Mouse (Mus musculus) hindbrain, postnatal 0 days (tissue): ENCODE measurements around the gene Fam43b. TPM values are rescaled to one million over a fixed set of nuclear protein-coding genes. Genes with fewer than 3 reads are reported as not detected.

ENCODE experiments used
- ATAC-seq: fragments of 200-750 bp; cut with Nextera tagmentation; 2 replicates; pipeline ENCODE4 v1.8.0; 2017; ENCODE audit warnings: mild to moderate bottlenecking, moderate TSS enrichment, moderate library complexity
- DNase-seq: peaks from one replicate; pipeline ENCODE4 v3.0.0-alpha.2; 2015; ENCODE audit warnings: low spot score
- H3K27ac ChIP-seq: fragments of 300-500 bp; sonication (generic); 2 replicates; pipeline ENCODE4 v1.5.1; 2014; ENCODE audit warnings: mild to moderate bottlenecking
- H3K27me3 ChIP-seq: fragments of 300-500 bp; sonication (generic); 2 replicates; pipeline ENCODE4 v1.6.1; 2014; ENCODE audit warnings: low read length, mixed read lengths; ENCODE audit not compliant: insufficient read depth
- H3K36me3 ChIP-seq: fragments of 300-500 bp; sonication (generic); 2 replicates; pipeline ENCODE4 v1.6.1; 2014; ENCODE audit warnings: low read length, mixed read lengths; ENCODE audit not compliant: insufficient read depth
- H3K4me1 ChIP-seq: fragments of 300-500 bp; sonication (generic); 2 replicates; pipeline ENCODE4 v1.6.1; 2014; ENCODE audit warnings: antibody characterized with exemption, low read length, mixed read lengths; ENCODE audit not compliant: insufficient read depth
- H3K4me2 ChIP-seq: fragments of 300-500 bp; sonication (generic); 2 replicates; pipeline ENCODE4 v1.6.1; 2014; ENCODE audit warnings: low read depth, mild to moderate bottlenecking, low read length, moderate library complexity, mixed read lengths
- H3K4me3 ChIP-seq: fragments of 300-500 bp; sonication (generic); 2 replicates; pipeline ENCODE4 v1.5.1; 2014; ENCODE audit warnings: low read length
- H3K9ac ChIP-seq: fragments of 300-500 bp; sonication (generic); replicated peaks from 2 replicates; pipeline ENCODE4 v1.6.1; 2014; ENCODE audit warnings: mild to moderate bottlenecking, low read length, moderate library complexity, mixed read lengths
- H3K9me3 ChIP-seq: fragments of 300-500 bp; sonication (generic); 2 replicates; pipeline ENCODE4 v1.6.1; 2016; ENCODE audit warnings: low read length, mixed read lengths
- CTCF ChIP-seq: IDR thresholded peaks from 2 replicates; pipeline ENCODE4 v1.5.1; 2016; ENCODE audit warnings: antibody characterized with exemption, control low read depth, low read depth
- WGBS: fragments of 180-500 bp; shearing (Covaris S2); extraction: QIAGEN DNeasy Blood & Tissue Kit; methylation state at CpG from one replicate; pipeline ENCODE4 v1.1.7; 2014; 5-methylcytosine and 5-hydroxymethylcytosine counted together
- polyA plus RNA-seq: library from polyadenylated mRNA; unstranded; fragments of >200 nt; fragmentation: Nextera tagmentation; extraction: Ambion mirVana; gene quantifications from 2 replicates; pipeline ENCODE4 v1.2.1, GENCODE M21; 2015
- total RNA-seq: library from RNA; depleted of rRNA; stranded (reverse); fragments of >200 nt; gene quantifications from 2 replicates; pipeline ENCODE4 v1.2.3, GENCODE M21; 2014

The Fam43b gene
- total and polyA plus RNA-seq, 2 experiments from 2014 or later: 18.6 to 23.8 TPM

DNA sequence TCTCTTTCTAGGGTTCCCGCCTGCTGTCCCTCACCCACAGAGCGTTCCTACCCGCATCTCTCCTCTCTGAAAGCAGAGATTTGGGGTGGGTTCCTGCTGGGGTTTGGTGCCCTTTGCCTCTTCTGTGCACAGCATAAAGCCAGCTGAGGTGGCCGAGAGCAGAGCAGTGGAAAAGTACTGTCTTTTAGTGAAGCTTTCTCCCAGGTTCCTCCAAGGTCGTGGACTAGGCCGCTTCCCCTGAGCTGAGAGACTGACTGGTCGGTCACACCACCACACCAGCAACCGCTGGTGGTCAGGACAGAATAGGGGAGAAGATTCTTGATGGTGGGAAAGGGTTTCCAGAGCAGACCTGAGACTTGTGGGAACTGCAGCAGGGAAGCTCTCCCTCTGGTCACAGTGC lies 383 bp upstream of the Fam43b start:
- ATAC-seq: 0 out of 2 replicates have a peak, but pooled peaks have one; percentile 21
- no peak for DNase-seq
- Histone ChIP-seq H3K36me3 (no peaks in the 10 kb centered on the region), H3K27ac (0 out of 2 replicates have a peak overlapping the region, but pooled peaks have one; percentile 27), H3K4me2 (peak overlapping the region; percentile 78), H3K27me3 (peaks cover 25% of the 10 kb centered on the region; the same call in 1 of the 2 replicates), H3K4me1 (no peaks in the 10 kb centered on the region), H3K9ac (0 out of 2 replicates have a peak overlapping the region, but pooled peaks have one; percentile 71), H3K4me3 (peak overlapping the region; percentile 50), H3K9me3 (no peaks in the 10 kb centered on the region)
- WGBS: 8% methylated on average over 8 of the region's 8 CpGs
- TF ChIP-seq CTCF: no peak

DNA sequence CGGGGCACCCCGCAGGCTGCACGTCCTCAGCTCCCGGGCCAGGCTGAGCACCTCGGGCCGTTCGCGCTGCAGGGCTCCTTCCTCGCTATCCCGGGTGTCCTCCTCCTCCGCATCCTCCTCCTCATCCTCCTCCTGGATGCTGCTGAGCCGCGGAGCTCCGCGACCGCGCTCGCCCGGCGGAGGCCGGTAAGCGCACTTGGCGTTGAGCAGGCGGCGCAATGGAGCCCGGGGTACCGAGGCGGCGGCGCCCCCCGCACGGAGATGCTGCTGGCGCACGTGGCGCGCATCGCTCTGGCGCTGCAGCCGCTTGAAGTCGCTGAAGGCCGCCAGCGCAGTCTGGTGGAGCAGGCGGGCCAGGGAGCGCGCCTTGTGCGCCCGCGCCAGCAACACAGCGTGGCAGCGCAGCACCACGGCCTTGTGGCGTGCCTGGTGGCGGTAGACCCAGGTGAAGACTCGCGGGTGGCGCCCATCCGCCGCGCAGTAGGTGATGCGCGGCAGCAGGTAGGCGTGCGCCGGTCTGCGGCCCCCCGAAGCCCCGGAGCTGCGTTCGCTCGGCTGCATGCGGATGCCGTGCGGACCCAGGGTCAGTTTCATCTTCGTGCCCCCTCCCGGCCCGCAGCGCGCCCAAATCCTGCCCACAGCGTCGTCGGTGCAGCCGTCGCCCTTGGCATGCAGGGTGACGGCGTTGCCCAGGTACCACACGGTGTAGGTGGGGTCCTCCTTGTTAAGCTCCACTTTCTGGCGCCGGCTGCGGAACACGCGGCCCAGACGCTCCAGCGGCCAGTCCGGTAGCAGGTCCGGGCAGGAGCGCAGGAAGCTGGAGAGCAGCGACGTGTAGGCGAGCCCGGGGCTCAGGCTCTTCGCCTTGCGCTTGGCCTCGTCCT lies 999 bp downstream of the Fam43b start:
- Histone ChIP-seq H3K27me3 (peaks cover 25% of the 10 kb centered on the region; the same call in 1 of the 2 replicates), H3K4me2 (peak overlapping the region; percentile 78), H3K9me3 (no peaks in the 10 kb centered on the region), H3K36me3 (no peaks in the 10 kb centered on the region), H3K4me3 (peak overlapping the region; percentile 50), H3K27ac (peak overlapping the region; percentile 64), H3K4me1 (no peaks in the 10 kb centered on the region), H3K9ac (peak overlapping the region; percentile 71)
- ATAC-seq (peak; percentile 66), DNase-seq (peak; percentile 74)
- WGBS: 1% methylated on average over 86 of the region's 103 CpGs
- no peak for TF ChIP-seq CTCF

DNA sequence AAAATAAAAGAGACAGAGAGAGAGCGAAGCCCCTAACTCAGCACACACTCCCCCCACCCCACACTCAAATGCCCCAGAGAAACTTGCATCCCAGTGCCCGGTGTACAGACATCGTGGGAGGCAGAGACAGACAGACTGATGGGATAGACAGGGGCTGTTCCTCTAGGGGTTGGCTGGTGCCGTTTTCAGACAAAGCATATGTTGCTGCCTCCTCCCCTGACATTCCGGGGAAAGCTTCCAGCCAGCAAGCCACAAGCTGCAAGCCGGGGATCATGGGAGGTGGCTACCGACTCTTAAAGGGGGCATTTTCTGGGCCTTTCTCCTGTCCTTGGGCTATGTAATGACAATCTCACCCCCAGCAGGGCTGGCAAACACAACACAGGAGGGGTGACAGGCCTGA lies 2.6 kb downstream of the Fam43b start:
- peak overlapping the region; percentile 78 for H3K4me2 ChIP-seq
- no peaks in the 10 kb centered on the region for H3K4me1 ChIP-seq
- ATAC-seq (no peak), DNase-seq (no peak)
- H3K9ac ChIP-seq: 0 out of 2 replicates have a peak overlapping the region, but pooled peaks have one; percentile 6
- 54% methylated on average over 7 of the region's 7 CpGs for WGBS
- no peak for TF ChIP-seq CTCF
- H3K4me3 ChIP-seq: peak overlapping the region; percentile 50
- no peaks in the 10 kb centered on the region for H3K36me3 ChIP-seq
- no peak overlapping the region for H3K27ac ChIP-seq
- peaks cover 25% of the 10 kb centered on the region; the same call in 1 of the 2 replicates for H3K27me3 ChIP-seq
- H3K9me3 ChIP-seq: no peaks in the 10 kb centered on the region

DNA sequence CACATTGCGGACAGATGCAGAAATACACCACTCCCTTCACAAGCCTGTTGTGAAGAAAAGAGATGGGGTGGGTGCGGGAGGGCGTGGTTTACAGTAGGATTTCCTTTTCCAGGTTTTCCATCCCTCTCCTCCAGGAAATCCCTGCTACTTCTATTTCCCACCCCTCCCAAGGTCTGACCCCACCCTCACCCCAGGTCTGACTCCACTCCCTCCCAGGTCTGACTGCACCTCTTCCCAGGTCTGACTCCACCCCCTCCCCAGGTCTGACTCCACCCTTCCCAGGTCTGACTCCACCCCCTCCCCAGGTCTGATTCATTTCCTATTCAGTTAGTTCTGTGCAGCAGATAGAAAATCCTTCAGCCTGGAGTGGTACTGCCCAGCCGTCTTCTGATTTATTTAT lies 12.5 kb downstream of the Fam43b start:
- Histone ChIP-seq H3K9ac (no peak overlapping the region), H3K4me2 (no peak overlapping the region), H3K36me3 (no peaks in the 10 kb centered on the region), H3K27ac (no peak overlapping the region), H3K27me3 (no peaks in the 10 kb centered on the region), H3K9me3 (no peaks in the 10 kb centered on the region), H3K4me1 (peaks cover 12% of the 10 kb centered on the region; the same call in 1 of the 2 replicates), H3K4me3 (no peak overlapping the region)
- DNase-seq: no peak
- ATAC-seq: no peak
- WGBS: 58% methylated on average over 4 of the region's 4 CpGs
- TF ChIP-seq CTCF: no peak

DNA sequence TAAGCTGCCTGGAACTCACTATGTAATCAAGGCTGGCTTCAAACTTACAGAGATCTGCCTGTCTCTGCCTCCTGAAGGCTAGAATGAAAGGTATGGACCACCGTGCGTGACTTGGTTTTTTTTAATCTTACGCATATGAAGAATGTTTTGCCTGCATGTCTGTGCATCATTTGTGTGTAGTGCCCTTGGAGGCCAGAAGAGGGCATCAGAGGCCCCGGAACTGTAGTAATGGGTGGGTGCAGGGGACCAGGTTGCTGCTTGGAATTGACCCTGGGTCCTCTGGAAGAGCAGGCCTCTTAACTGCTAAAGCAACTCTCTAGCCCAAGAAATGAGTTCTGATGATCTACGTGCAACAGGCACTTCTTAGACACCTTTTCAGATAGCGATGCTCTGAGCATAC lies 13.9 kb downstream of the Fam43b start:
- H3K4me3 ChIP-seq: no peak overlapping the region
- no peak overlapping the region for H3K27ac ChIP-seq

DNA sequence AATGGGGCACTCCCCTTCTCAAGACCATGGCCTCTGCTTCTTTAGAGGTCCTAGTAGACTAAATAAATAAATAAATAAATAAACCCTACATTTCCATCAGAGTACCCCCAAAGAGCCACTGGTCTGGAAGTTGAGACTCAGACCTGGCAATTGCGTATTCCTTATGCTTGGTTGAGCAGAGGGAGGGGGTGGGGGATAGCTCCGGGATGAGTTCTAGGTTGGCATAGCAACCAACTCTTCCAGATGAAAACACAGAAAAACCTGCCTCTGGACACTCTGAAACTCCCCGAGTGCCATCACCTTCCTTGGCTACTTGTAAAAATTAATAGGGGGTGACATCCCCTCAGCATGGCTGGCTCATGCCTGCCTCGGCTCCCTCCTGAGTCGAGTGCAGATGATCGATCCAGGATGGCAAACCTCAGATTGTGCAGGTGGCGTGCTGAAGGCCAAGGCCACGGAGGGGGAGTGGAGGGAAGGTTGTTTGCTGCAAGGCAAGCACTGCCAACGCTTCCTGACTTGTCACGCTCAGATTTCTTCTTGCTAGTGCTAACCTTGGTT lies 16.1 kb downstream of the Fam43b start:
- Histone ChIP-seq H3K4me1 (peaks cover 12% of the 10 kb centered on the region; the same call in 1 of the 2 replicates), H3K27me3 (no peaks in the 10 kb centered on the region), H3K36me3 (no peaks in the 10 kb centered on the region), H3K27ac (peak overlapping the region; percentile 54), H3K9ac (no peak overlapping the region), H3K9me3 (no peaks in the 10 kb centered on the region), H3K4me3 (no peak overlapping the region), H3K4me2 (no peak overlapping the region)
- WGBS: 19% methylated on average over 10 of the region's 10 CpGs
- ATAC-seq (peak; percentile 43; the same call in 1 of the 2 replicates), DNase-seq (peak; percentile 58)
- no peak for TF ChIP-seq CTCF

More for the DNA sequence above, 13.9 kb downstream of the Fam43b start:
- no peak for DNase-seq
- Histone ChIP-seq H3K36me3 (no peaks in the 10 kb centered on the region), H3K4me2 (no peak overlapping the region), H3K4me1 (peaks cover 12% of the 10 kb centered on the region; the same call in 1 of the 2 replicates), H3K9me3 (no peaks in the 10 kb centered on the region), H3K9ac (no peak overlapping the region), H3K27me3 (no peaks in the 10 kb centered on the region)
- TF ChIP-seq CTCF: peak; percentile 53
- WGBS: 74% methylated on average over 6 of the region's 6 CpGs
- ATAC-seq: no peak
